13 mouse cellular contexts compared by ENCODE assay signal in genomic region chr5:118516066-118516465, GRCm38 (mm10). TPM values are rescaled to one million over a fixed set of nuclear protein-coding genes. Genes with fewer than 3 reads are reported as not detected.
A peak's percentile ranks its signal among the peaks of the same experiment; 100 is the strongest.
DNase-seq lines count a peak whose midpoint lies in the region; ATAC-seq lines count a peak whose summit lies in the region.
"Had no signal": no experiment of that assay in that cellular context is flagged by ENCODE, and none has a peak within 500 bp of the region (broad histone marks: within the 10 kb centered on the region; RNA-seq: fewer than 3 reads in every experiment).

No protein-coding gene starts in this region.

- peak overlapping the region; percentile 69 for H3K27ac ChIP-seq in heart, embryonic 15.5 days
- H3K27ac ChIP-seq in neural tube, embryonic 12.5 days = no peak overlapping the region
- no peak overlapping the region for H3K27ac ChIP-seq in neural tube, embryonic 15.5 days (replicated peaks)
- H3K27ac ChIP-seq in embryonic facial prominence, embryonic 14.5 days (replicated peaks; ENCODE audit: low read depth, low read length) = peak overlapping the region; percentile 87
- H3K27ac ChIP-seq in stomach, embryonic 16.5 days (ENCODE audit: low read length) = peak overlapping the region; percentile 88
- H3K27ac ChIP-seq: liver, embryonic 15.5 days had no signal

- WGBS in heart, embryonic 15.5 days = 83% methylated on average over 6 of the region's 6 CpGs
- WGBS in neural tube, embryonic 12.5 days = 81% methylated on average over 6 of the region's 6 CpGs
- WGBS in neural tube, embryonic 15.5 days = 75% methylated on average over 6 of the region's 6 CpGs
- WGBS in embryonic facial prominence, embryonic 14.5 days = 74% methylated on average over 6 of the region's 6 CpGs
- 77% methylated on average over 6 of the region's 6 CpGs for WGBS in stomach, embryonic 16.5 days

- no peak overlapping the region for H3K4me3 ChIP-seq in heart, embryonic 15.5 days
- H3K4me3 ChIP-seq in neural tube, embryonic 12.5 days = no peak overlapping the region
- H3K4me3 ChIP-seq in neural tube, embryonic 15.5 days (replicated peaks) = no peak overlapping the region
- H3K4me3 ChIP-seq in embryonic facial prominence, embryonic 14.5 days (ENCODE audit: low read depth, low read length) = no peak overlapping the region
- H3K4me3 ChIP-seq in stomach, embryonic 16.5 days (replicated peaks; ENCODE audit: low read length) = no peak overlapping the region
- H3K4me3 ChIP-seq: liver, embryonic 15.5 days had no signal

- no peaks in the 10 kb centered on the region for H3K9me3 ChIP-seq in heart, embryonic 15.5 days (replicated peaks)
- no peaks in the 10 kb centered on the region for H3K9me3 ChIP-seq in neural tube, embryonic 12.5 days
- H3K9me3 ChIP-seq in neural tube, embryonic 15.5 days (replicated peaks) = no peaks in the 10 kb centered on the region
- H3K9me3 ChIP-seq in embryonic facial prominence, embryonic 14.5 days (ENCODE audit: control insufficient read depth, low read length) = no peaks in the 10 kb centered on the region
- H3K9me3 ChIP-seq in stomach, embryonic 16.5 days (replicated peaks; ENCODE audit: control insufficient read depth, low read length) = no peaks in the 10 kb centered on the region
- H3K9me3 ChIP-seq: liver, embryonic 15.5 days had no signal

- H3K36me3 ChIP-seq in heart, embryonic 15.5 days = no peaks in the 10 kb centered on the region
- no peaks in the 10 kb centered on the region for H3K36me3 ChIP-seq in neural tube, embryonic 12.5 days
- no peaks in the 10 kb centered on the region for H3K36me3 ChIP-seq in neural tube, embryonic 15.5 days
- no peaks in the 10 kb centered on the region for H3K36me3 ChIP-seq in embryonic facial prominence, embryonic 14.5 days (ENCODE audit: control insufficient read depth, insufficient read depth, low read length)
- H3K36me3 ChIP-seq in stomach, embryonic 16.5 days (ENCODE audit: control insufficient read depth, insufficient read depth, low read length) = no peaks in the 10 kb centered on the region
- H3K36me3 ChIP-seq: liver, embryonic 15.5 days had no signal

- H3K4me2 ChIP-seq in heart, embryonic 15.5 days = no peak overlapping the region
- H3K4me2 ChIP-seq in neural tube, embryonic 12.5 days (replicated peaks) = peak overlapping the region; percentile 55; the same call in 1 of the 2 replicates
- H3K4me2 ChIP-seq in neural tube, embryonic 15.5 days = no peak overlapping the region
- H3K4me2 ChIP-seq in embryonic facial prominence, embryonic 14.5 days (ENCODE audit: low read depth, low read length) = peak overlapping the region; percentile 60; the same call in 1 of the 2 replicates
- H3K4me2 ChIP-seq in stomach, embryonic 16.5 days (ENCODE audit: low read depth, low read length) = no peak overlapping the region
- H3K4me2 ChIP-seq: liver, embryonic 15.5 days; midbrain, embryonic 11.5 days had no signal

- H3K27me3 ChIP-seq in heart, embryonic 15.5 days = 0 out of 2 replicates have a peak, but pooled peaks cover 2% of the 10 kb centered on the region
- 0 out of 2 replicates have a peak, but pooled peaks cover 10% of the 10 kb centered on the region for H3K27me3 ChIP-seq in neural tube, embryonic 12.5 days (replicated peaks)
- H3K27me3 ChIP-seq in neural tube, embryonic 15.5 days (replicated peaks) = peaks cover 9% of the 10 kb centered on the region; the same call in 1 of the 2 replicates
- no peaks in the 10 kb centered on the region for H3K27me3 ChIP-seq in embryonic facial prominence, embryonic 14.5 days (replicated peaks; ENCODE audit: control insufficient read depth, insufficient read depth, low read length)
- 0 out of 2 replicates have a peak, but pooled peaks cover 2% of the 10 kb centered on the region for H3K27me3 ChIP-seq in stomach, embryonic 16.5 days (ENCODE audit: control insufficient read depth, insufficient read depth, low read length)
- H3K27me3 ChIP-seq: CH12.LX had no signal

- no peak overlapping the region for H3K9ac ChIP-seq in heart, embryonic 15.5 days
- H3K9ac ChIP-seq in neural tube, embryonic 12.5 days = no peak overlapping the region
- H3K9ac ChIP-seq in neural tube, embryonic 15.5 days (replicated peaks) = no peak overlapping the region
- peak overlapping the region; percentile 30; the same call in 1 of the 2 replicates for H3K9ac ChIP-seq in embryonic facial prominence, embryonic 14.5 days (ENCODE audit: low read depth, low read length)
- H3K9ac ChIP-seq in stomach, embryonic 16.5 days (ENCODE audit: low read length) = peak overlapping the region; percentile 38; the same call in 1 of the 2 replicates
- H3K9ac ChIP-seq: liver, embryonic 15.5 days had no signal

- H3K4me1 ChIP-seq in heart, embryonic 15.5 days (replicated peaks) = peaks cover 27% of the 10 kb centered on the region
- peaks cover 39% of the 10 kb centered on the region for H3K4me1 ChIP-seq in neural tube, embryonic 12.5 days
- H3K4me1 ChIP-seq in neural tube, embryonic 15.5 days = peaks cover 43% of the 10 kb centered on the region
- peaks cover 49% of the 10 kb centered on the region for H3K4me1 ChIP-seq in embryonic facial prominence, embryonic 14.5 days (ENCODE audit: control insufficient read depth, insufficient read depth, low read length)
- peaks cover 32% of the 10 kb centered on the region for H3K4me1 ChIP-seq in stomach, embryonic 16.5 days (ENCODE audit: control insufficient read depth, insufficient read depth, low read length)

- intact Hi-C loops in left cerebral cortex, postnatal 10 days (cut with DNase I) = no loop called here

- no peak for DNase-seq in heart, adult 9 months (ENCODE audit: low spot score in 2 of 2)
- no peak for DNase-seq in embryonic facial prominence, embryonic 14.5 days (ENCODE audit: low spot score)
- no peak for DNase-seq in cerebellum, adult 11 months
- DNase-seq in left cerebral cortex, postnatal 10 days (ENCODE audit: extremely low spot score in 1 of 2, low spot score in 2 of 2) = no peak
- DNase-seq: adrenal gland, postnatal 10 days had no signal

- ATAC-seq in heart, embryonic 15.5 days (replicated peaks; ENCODE audit: insufficient number of reproducible peaks, insufficient read depth, low FRiP score, low read depth) = no peak
- no peak for ATAC-seq in neural tube, embryonic 12.5 days (ENCODE audit: low FRiP score, low read depth)
- ATAC-seq in neural tube, embryonic 15.5 days (ENCODE audit: low FRiP score) = no peak
- ATAC-seq in embryonic facial prominence, embryonic 14.5 days (ENCODE audit: low read depth) = no peak
- no peak for ATAC-seq in stomach, embryonic 16.5 days (ENCODE audit: insufficient read depth, low FRiP score)
- ATAC-seq: inflammation-experienced regulatory T-cells, adult 6 months had no signal

RNA-seq across cellular contexts. Expression of gene Med13l, which starts 44.4 kb away (rescaled TPM):
- polyA plus RNA-seq in heart, embryonic 15.5 days (2015; fragmentation: Nextera tagmentation; extraction: Ambion mirVana) = 6.1 and 8.2 TPM in 2 replicates
- polyA plus RNA-seq in neural tube, embryonic 12.5 days (2016; fragmentation: Nextera tagmentation; extraction: Ambion mirVana) = 14.8 and 15.6 TPM in 2 replicates
- 11.5 and 12.3 TPM in 2 replicates for polyA plus RNA-seq in neural tube, embryonic 15.5 days (2015; fragmentation: Nextera tagmentation; extraction: Ambion mirVana)
- polyA plus RNA-seq in embryonic facial prominence, embryonic 14.5 days (2014; fragmentation: Nextera tagmentation; extraction: Ambion mirVana) = 15.7 and 16.5 TPM in 2 replicates
- 9.9 and 10.4 TPM in 2 replicates for polyA plus RNA-seq in stomach, embryonic 16.5 days (2015; fragmentation: Nextera tagmentation; extraction: Ambion mirVana)
- total RNA-seq in left cerebral cortex, postnatal 10 days (2021) = 10 to 100 TPM; 72.0 to 76.1 TPM

Comparison
In these comparisons a context has a peak if more than half of its experiments do, and no peak if none do; other contexts are left out.
1. H3K4me2 ChIP-seq: peak in neural tube, embryonic 12.5 days (single experiment) and embryonic facial prominence, embryonic 14.5 days (single experiment); none in heart, embryonic 15.5 days (single experiment), neural tube, embryonic 15.5 days (single experiment) and stomach, embryonic 16.5 days (single experiment).
2. H3K27ac ChIP-seq: peak in heart, embryonic 15.5 days (single experiment), embryonic facial prominence, embryonic 14.5 days (single experiment) and stomach, embryonic 16.5 days (single experiment); none in neural tube, embryonic 12.5 days (single experiment) and neural tube, embryonic 15.5 days (single experiment).
3. H3K9ac ChIP-seq: peak in embryonic facial prominence, embryonic 14.5 days (single experiment) and stomach, embryonic 16.5 days (single experiment); none in heart, embryonic 15.5 days (single experiment), neural tube, embryonic 12.5 days (single experiment) and neural tube, embryonic 15.5 days (single experiment).